Mouse (Mus musculus) kidney, postnatal 36 days (tissue): ENCODE data around the gene Nxph4.
A peak's percentile ranks its signal among the peaks of the same experiment; 100 is the strongest.

Experiments
- DNase-seq, 2 experiments: peaks; one replicate each; pipeline ENCODE4 v3.0.0; 2021 to 2022; ENCODE audit warnings: mixed read lengths in 2 of 2

Gene Nxph4

DNA sequence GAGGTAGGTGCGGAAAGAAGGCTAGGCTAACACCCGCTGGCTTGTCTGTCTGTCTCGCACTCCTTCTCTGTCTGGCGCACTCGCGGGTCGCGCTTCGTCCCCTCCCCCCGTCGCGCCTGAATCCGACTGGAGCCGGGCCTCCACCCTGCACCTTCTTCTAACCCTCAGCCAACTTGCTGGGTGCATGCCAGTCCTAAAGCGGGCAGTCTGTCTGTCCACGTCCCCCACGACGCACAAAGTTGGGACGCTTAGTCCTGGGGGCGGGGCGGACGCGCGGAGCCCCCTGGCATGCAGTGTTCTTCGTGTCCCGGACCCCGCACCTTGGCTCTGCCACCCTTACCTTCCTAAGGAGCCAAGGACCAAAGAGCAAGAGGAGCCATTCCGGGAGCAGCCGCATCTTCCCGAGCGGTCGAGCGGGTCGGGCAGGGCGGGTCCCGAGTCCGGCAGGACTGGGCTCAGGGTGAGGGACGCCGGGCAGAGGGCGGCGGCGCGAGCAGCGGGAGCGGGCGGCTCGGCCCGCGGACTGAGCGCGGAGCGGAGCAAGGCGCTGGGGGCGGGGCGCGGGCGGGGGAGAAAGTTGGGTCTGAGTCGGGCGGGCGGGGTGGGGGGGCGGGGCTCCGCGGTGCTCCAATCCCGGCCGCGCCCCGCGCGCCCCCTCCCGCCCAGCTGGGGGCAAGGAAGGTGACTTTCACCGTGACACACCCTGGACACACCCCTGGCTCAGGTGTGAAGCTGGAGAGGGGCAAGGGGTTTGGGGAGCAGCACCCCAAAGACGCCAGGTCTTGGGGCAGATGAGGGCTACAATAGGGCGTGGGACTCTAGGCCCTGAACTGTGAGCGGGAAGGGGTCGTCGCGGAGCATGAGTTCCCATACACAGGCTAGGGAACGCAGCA lies at the start of gene Nxph4:
Gene Nxph4 (minus strand): TSS at position 524 of the 893 bp plus-strand sequence.
- DNase-seq = peak; percentile 38 to 74

- no peak for DNase-seq
Observed at GRCm38 (mm10) chr10:127583649-127584048, 49.3 kb upstream of the Nxph4 start.

- no peak for DNase-seq
Observed at GRCm38 (mm10) chr10:127581291-127581690, 46.9 kb upstream of the Nxph4 start.

GRCm38 (mm10) chr10:127577982-127578381 lies 43.6 kb upstream of the Nxph4 start:
- DNase-seq = no peak

GRCm38 (mm10) chr10:127577156-127577555 lies 42.8 kb upstream of the Nxph4 start:
- DNase-seq = no peak

DNA sequence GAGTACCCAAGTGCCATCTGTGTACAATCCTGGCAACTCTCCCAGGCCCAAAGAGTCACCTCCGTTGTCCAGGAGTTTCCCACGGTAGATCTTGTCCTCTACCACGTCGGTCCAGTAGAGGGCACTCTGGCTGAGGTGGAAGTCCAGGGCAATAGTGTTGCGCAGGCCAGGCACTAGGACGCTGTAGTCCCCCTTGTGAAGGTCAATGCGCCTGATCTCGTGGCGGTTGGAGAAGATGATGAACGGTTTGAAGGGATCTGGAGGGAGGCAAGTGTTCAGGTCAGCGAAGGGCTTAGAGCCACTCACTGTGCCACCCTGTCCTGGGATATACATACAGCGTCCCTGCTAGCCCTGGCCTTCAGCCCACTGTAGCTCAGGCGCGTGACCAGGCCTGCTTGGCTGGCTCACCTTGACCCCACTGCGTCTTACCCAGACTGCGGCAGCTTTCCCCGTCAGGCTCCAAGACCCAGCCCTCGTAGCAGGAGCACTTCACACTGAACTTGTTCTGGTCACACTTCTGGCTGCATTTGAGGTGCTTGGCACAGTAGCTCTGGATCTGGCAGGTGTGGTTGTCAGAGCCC lies 42.1 kb upstream of the Nxph4 start:
- peak; percentile 73 to 90 for DNase-seq

DNA sequence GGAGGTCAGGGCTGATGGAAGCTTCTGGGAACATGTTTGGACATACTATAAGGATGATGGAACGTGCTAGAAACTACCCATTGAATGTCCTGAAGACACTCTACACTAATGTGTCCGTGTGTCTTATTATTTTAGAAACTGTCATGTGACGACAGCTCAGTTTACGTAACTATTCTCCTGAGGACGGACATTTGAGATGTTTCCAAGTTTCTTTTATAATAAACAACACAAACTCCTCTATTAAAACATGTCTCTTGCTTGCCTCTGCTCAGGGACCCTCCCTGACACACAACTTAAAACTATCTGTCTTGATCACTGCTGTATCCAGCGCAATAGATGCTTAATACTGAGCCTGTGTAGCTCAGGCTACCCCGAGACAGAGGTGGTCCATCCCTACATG lies 41.4 kb upstream of the Nxph4 start:
- no peak for DNase-seq

GRCm38 (mm10) chr10:127572281-127572680 lies 37.9 kb upstream of the Nxph4 start:
- no peak for DNase-seq

GRCm38 (mm10) chr10:127570937-127571641 lies 36.7 kb upstream of the Nxph4 start:
- DNase-seq = peak; percentile 23 to 45

- no peak for DNase-seq
Observed at GRCm38 (mm10) chr10:127570384-127570783, 36.0 kb upstream of the Nxph4 start.

DNA sequence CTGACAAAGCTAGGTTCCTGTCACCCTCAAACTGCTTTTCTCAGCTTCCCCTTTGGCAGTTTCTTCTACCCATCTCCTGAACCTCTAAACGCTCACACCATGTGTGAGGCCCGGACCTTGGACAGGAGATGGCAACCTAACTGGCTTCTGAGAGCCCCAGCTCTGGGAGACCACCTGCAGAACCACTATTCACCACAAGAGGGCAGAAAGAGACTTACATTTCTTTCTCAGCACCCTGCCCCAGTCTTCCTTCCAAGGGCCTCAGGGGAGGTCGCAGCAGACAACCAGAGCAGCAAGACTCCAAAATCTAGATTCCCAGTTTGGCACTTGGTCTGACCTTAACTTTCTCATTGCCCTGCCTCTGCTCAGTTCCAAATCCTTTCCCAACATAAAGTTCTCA lies 35.1 kb upstream of the Nxph4 start:
- DNase-seq = peak; percentile 84 to 88

GRCm38 (mm10) chr10:127566553-127567326 lies 32.4 kb upstream of the Nxph4 start:
- no peak for DNase-seq

- peak; percentile 27 to 37 for DNase-seq
Observed at GRCm38 (mm10) chr10:127564301-127564700, 29.9 kb upstream of the Nxph4 start.

DNA sequence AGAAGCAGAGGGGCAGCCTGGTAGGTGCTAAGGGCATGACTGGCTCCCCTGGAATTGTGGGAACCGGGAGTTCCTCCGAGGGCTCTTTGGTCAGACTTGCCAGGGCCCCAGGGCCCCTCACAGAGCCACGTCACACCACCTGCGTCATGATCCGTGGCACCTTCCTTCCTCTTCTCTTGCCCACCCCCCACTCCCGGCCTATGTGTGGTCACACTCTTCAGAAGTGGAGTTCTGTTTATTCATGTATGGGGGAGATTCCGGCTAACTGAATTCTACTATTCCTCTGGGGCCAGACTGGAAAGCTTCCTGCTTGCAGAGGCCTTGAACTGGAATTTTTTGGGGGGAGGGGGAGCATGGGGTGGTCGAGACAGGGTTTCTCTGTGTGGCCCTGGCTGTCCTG lies 29.5 kb upstream of the Nxph4 start:
- no peak for DNase-seq

- no peak for DNase-seq
Observed at GRCm38 (mm10) chr10:127561145-127561544, 26.8 kb upstream of the Nxph4 start.

DNA sequence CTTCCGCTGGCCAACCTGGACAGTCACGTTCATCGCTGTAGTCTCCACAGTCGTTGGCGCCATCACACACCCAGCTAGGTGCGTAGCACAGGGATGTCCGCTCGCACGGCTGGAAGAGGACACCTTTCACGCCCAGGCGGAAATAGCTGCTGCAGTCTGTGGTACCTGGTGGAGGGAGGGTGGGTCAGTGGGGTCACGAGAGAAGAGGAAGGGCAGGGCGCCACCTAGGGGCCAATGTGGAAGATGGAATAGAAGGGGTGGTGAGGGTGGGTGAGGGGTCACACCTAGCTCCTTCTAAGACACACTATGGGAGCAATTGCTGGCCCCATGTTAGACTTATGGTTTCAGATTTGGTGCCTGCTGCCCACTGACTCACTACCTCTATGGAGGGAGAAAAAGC lies 23.0 kb upstream of the Nxph4 start:
- DNase-seq = peak in 1 of 2 experiments; percentile 43

DNA sequence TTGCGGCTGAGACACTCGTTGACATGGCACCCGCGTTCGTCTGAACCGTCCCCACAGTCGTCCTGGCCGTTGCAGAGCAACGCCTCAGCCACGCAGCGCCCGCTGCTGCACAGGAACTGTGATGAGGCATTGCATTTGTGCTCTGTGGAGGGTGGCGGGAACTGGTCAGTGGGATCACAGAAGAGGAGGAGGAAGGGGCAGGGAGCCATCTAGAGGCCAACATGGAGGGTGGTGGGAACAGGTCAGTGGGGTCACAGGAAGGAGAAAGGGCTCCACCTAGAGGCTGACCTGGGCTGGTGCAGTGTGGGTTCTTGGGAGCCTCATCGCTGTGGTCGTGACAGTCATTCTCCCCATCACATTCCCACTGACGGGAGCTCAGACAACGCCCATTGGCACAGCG lies 21.3 kb upstream of the Nxph4 start:
- peak in 1 of 2 experiments; percentile 52 for DNase-seq

- DNase-seq = no peak
Observed at GRCm38 (mm10) chr10:127549892-127550291, 15.5 kb upstream of the Nxph4 start.

DNA sequence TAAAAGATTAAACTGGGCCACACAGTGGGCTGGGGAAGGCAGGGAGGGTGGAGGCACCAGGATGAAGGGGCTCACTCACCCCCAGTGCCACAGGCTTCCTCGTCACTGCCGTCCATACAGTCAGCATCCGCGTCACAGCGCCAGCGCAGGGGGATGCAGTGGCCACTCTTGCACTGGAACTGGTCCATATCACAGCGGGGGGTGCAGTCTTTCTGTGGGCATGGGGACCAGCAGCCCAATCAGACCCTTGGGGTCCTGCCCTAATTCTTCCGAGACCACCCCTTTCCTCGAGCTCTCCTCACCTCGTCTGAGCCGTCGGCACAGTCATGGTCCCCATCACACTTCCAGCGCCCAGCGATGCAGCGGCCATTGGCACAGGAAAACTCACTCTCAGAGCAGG lies 13.9 kb upstream of the Nxph4 start:
- DNase-seq = no peak

DNA sequence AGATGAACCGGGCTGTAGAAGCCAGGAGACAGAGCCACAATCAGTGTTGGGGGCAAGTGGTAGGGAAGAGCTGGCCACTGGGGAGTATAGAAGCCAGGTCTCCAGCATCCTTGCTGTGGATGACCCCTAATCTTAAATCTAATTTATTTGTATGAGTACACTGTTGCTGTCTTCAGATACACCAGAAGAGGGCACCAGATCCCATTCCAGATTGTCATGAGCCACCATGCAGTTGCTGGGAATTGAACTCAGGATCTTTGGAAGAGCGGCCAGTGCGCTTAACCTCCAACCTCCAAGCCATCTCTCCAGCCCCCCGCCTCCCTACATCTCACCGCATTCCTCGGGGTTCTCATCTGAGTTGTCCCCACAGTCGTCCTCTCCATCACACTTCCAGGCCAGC lies 12.1 kb upstream of the Nxph4 start:
- DNase-seq = peak in 1 of 2 experiments; percentile 37

DNA sequence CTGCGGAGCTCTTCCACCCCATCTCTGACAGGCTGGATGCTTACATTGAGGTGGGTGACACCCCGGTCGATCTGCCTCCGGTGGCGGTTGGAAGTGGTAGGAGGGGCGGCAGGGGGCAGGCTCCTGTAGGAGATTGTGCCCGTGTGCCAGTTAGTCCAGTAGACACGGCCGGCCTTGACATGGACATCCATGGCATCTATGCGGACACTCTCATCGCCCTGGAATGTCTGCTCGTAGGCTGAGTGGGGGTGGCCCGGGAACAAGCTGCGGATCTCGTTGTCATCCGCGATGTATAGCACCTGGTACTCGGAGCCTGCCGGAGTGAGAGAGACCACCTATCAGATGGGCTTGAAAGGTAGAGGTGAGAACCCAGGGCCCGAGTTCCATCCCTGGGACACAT lies 10.0 kb upstream of the Nxph4 start:
- no peak for DNase-seq

DNA sequence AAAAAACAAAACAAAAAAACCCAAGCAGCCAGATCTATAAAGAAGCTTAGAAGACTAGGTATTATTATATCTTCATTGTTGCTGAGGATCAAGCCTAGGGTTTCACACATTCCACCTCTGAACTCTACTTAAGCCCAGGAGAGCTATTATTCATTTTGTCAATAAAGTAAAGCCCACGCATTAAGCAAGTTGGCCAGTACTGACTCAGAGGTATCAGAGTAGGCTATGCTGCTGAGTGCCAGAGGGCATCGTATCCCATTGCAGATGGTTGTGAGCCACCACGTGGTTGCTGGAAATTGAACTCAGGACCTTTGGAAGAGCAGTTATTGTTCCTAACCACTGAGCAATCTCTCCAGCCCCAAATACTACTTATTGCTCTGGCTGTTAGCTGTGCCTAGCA lies 9.6 kb upstream of the Nxph4 start:
- DNase-seq = no peak

- DNase-seq = no peak
Observed at GRCm38 (mm10) chr10:127542720-127543119, 8.4 kb upstream of the Nxph4 start.
